14 mouse cellular contexts compared by ENCODE assay signal in the genomic region with DNA sequence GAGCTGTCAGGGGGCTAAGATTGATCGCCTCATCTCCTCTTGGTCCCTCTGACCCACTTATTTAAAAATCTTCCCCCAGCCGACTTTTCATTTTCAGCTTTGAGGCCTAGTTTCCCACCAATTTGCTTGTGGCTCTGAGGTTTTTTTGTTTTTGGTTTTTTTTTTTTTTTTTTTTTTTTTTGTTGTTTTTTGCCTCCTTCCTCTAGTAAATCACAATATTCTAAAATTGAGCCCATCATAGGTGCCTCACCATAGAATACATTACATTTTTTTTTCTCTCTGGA. TPM values are rescaled to one million over a fixed set of nuclear protein-coding genes. Genes with fewer than 3 reads are reported as not detected.
DNase-seq lines count a peak whose midpoint lies in the region; ATAC-seq and TF ChIP-seq lines count a peak whose summit lies in the region.
"Had no signal": no experiment of that assay in that cellular context is flagged by ENCODE, and none has a peak within 500 bp of the region (broad histone marks: within the 10 kb centered on the region; RNA-seq: fewer than 3 reads in every experiment).

A gene (plus strand): TSS at position 185 of the 284 bp plus-strand sequence.

- H3K27me3 ChIP-seq in heart, adult 2 months (ENCODE audit: control insufficient read depth, insufficient read depth, low read length) = peaks cover 12% of the 10 kb centered on the region
- peaks cover 20% of the 10 kb centered on the region for H3K27me3 ChIP-seq in lung, embryonic 16.5 days (ENCODE audit: control insufficient read depth, insufficient read depth, low read depth, low read length)
- H3K27me3 ChIP-seq in hindbrain, embryonic 16.5 days (replicated peaks; ENCODE audit: control insufficient read depth, insufficient read depth, low read length) = peaks cover 21% of the 10 kb centered on the region
- peaks cover 26% of the 10 kb centered on the region for H3K27me3 ChIP-seq in stomach, embryonic 16.5 days (ENCODE audit: control insufficient read depth, insufficient read depth, low read length)

- no peak for TF ChIP-seq POLR2A in heart, adult 2 months (IDR thresholded peaks at IDR 0.05; ENCODE audit: insufficient read depth, low read depth, low read length)

- DNase-seq in heart, adult 2 months = no peak
- no peak for DNase-seq in heart, postnatal 25 days (ENCODE audit: low spot score)
- no peak for DNase-seq in lung, postnatal 10 days
- DNase-seq in layer of hippocampus, adult 11-12 months (ENCODE audit: low spot score) = no peak
- no peak for DNase-seq in urinary bladder, adult 18-20 months (ENCODE audit: low spot score in 2 of 2)
- DNase-seq: cerebellum, postnatal 14 days; right cerebral cortex, adult 18-20 months had no signal

- no peaks in the 10 kb centered on the region for H3K4me1 ChIP-seq in heart, adult 2 months (ENCODE audit: control insufficient read depth, insufficient read depth, low read length)
- H3K4me1 ChIP-seq in lung, embryonic 16.5 days (replicated peaks; ENCODE audit: control insufficient read depth, insufficient read depth, low read length) = peaks cover 31% of the 10 kb centered on the region
- H3K4me1 ChIP-seq in hindbrain, embryonic 16.5 days (ENCODE audit: control insufficient read depth, insufficient read depth, low read depth, low read length) = peaks cover 32% of the 10 kb centered on the region
- H3K4me1 ChIP-seq in stomach, embryonic 16.5 days (ENCODE audit: control insufficient read depth, insufficient read depth, low read length) = peaks cover 44% of the 10 kb centered on the region

- no peaks in the 10 kb centered on the region for H3K79me2 ChIP-seq in heart, adult 2 months (replicated peaks; ENCODE audit: control insufficient read depth, insufficient read depth, low read length)

- H3K4me2 ChIP-seq in lung, embryonic 16.5 days (ENCODE audit: low read depth, low read length) = peak within 1 kb of the TSS; percentile 65
- H3K4me2 ChIP-seq in hindbrain, embryonic 16.5 days (ENCODE audit: low read length) = peak within 1 kb of the TSS; percentile 61
- peak within 1 kb of the TSS; percentile 79 for H3K4me2 ChIP-seq in stomach, embryonic 16.5 days (ENCODE audit: low read depth, low read length)
- H3K4me2 ChIP-seq: forebrain, embryonic 12.5 days; midbrain, embryonic 15.5 days had no signal

- no peaks in the 10 kb centered on the region for H3K9me3 ChIP-seq in lung, embryonic 16.5 days (ENCODE audit: control insufficient read depth, low read length)
- H3K9me3 ChIP-seq in hindbrain, embryonic 16.5 days (ENCODE audit: control insufficient read depth, low read length) = no peaks in the 10 kb centered on the region
- no peaks in the 10 kb centered on the region for H3K9me3 ChIP-seq in stomach, embryonic 16.5 days (replicated peaks; ENCODE audit: control insufficient read depth, low read length)
- H3K9me3 ChIP-seq: forebrain, embryonic 12.5 days; limb, embryonic 15.5 days; midbrain, embryonic 15.5 days had no signal

- H3K36me3 ChIP-seq in heart, adult 2 months (ENCODE audit: control insufficient read depth, insufficient read depth, low read length) = no peaks in the 10 kb centered on the region
- H3K36me3 ChIP-seq in lung, embryonic 16.5 days (ENCODE audit: control insufficient read depth, insufficient read depth, low read length) = no peaks in the 10 kb centered on the region
- H3K36me3 ChIP-seq in hindbrain, embryonic 16.5 days (ENCODE audit: control insufficient read depth, insufficient read depth, low read length) = no peaks in the 10 kb centered on the region
- no peaks in the 10 kb centered on the region for H3K36me3 ChIP-seq in stomach, embryonic 16.5 days (ENCODE audit: control insufficient read depth, insufficient read depth, low read length)
- H3K36me3 ChIP-seq: forebrain, embryonic 12.5 days; limb, embryonic 15.5 days; midbrain, embryonic 15.5 days had no signal

- H3K9ac ChIP-seq in heart, adult 2 months (ENCODE audit: low read depth, low read length) = no peak within 1 kb of the TSS
- H3K9ac ChIP-seq in lung, embryonic 16.5 days (ENCODE audit: low read length) = peak within 1 kb of the TSS; percentile 63
- H3K9ac ChIP-seq in hindbrain, embryonic 16.5 days (ENCODE audit: low read depth, low read length) = peak within 1 kb of the TSS; percentile 24
- H3K9ac ChIP-seq in stomach, embryonic 16.5 days (ENCODE audit: low read length) = peak within 1 kb of the TSS; percentile 88
- H3K9ac ChIP-seq: forebrain, embryonic 12.5 days; limb, embryonic 15.5 days; midbrain, embryonic 15.5 days had no signal

- H3K27ac ChIP-seq in heart, adult 2 months = peak within 1 kb of the TSS; percentile 15; the same call in 1 of the 2 replicates
- H3K27ac ChIP-seq in lung, embryonic 16.5 days (ENCODE audit: low read length) = peak within 1 kb of the TSS; percentile 87
- H3K27ac ChIP-seq in hindbrain, embryonic 16.5 days (ENCODE audit: low read depth, low read length) = peak within 1 kb of the TSS; percentile 97
- H3K27ac ChIP-seq in stomach, embryonic 16.5 days (ENCODE audit: low read length) = peak within 1 kb of the TSS; percentile 98
- H3K27ac ChIP-seq: forebrain, embryonic 12.5 days; midbrain, embryonic 15.5 days had no signal

- no peak within 1 kb of the TSS for H3K4me3 ChIP-seq in heart, adult 2 months
- peak within 1 kb of the TSS; percentile 75 for H3K4me3 ChIP-seq in lung, embryonic 16.5 days (ENCODE audit: low read length)
- peak within 1 kb of the TSS; percentile 57 for H3K4me3 ChIP-seq in hindbrain, embryonic 16.5 days (ENCODE audit: low read length)
- peak within 1 kb of the TSS; percentile 68 for H3K4me3 ChIP-seq in stomach, embryonic 16.5 days (replicated peaks; ENCODE audit: low read length)
- H3K4me3 ChIP-seq: forebrain, embryonic 12.5 days; midbrain, embryonic 15.5 days had no signal

- no peak for TF ChIP-seq CTCF in heart, adult 2 months (IDR thresholded peaks at IDR 0.05)

- no peak for TF ChIP-seq EP300 in heart, adult 2 months (IDR thresholded peaks at IDR 0.05; ENCODE audit: insufficient read depth, low read depth, low read length)

- ATAC-seq in lung, embryonic 16.5 days (ENCODE audit: low read depth) = no peak
- ATAC-seq in hindbrain, embryonic 16.5 days = no peak
- no peak for ATAC-seq in stomach, embryonic 16.5 days (ENCODE audit: insufficient read depth, low FRiP score)
- ATAC-seq: inflammation-experienced regulatory T-cells, adult 6 months; midbrain, embryonic 15.5 days had no signal

- intact Hi-C loops in heart, adult 2 months (cut with DNase I) = loop anchor here (5.0 kb wide), 1 partner anchor 57 kb away; no protein-coding TSS in a partner anchor
- intact Hi-C loops in heart, postnatal 25 days (cut with DNase I) = loop anchor here (5.0 kb wide), 1 partner anchor 33 kb away; a partner anchor contains a TSS

- WGBS in heart, adult 2 months = 53% methylated on average over 2 of the region's 2 CpGs
- WGBS in lung, embryonic 16.5 days = 24% methylated on average over 2 of the region's 2 CpGs
- 6% methylated on average over 2 of the region's 2 CpGs for WGBS in hindbrain, embryonic 16.5 days
- 28% methylated on average over 2 of the region's 2 CpGs for WGBS in stomach, embryonic 16.5 days

RNA-seq across cellular contexts. Expression of the gene that starts here (rescaled TPM):
- total RNA-seq in heart, adult 2 months (2021) = under 1 TPM; 0.23 to 0.68 TPM
- polyA plus RNA-seq in heart, adult 2 months (2012; rRNA removed) = 0.91 and 1.4 TPM in 2 replicates
- 1 to 10 TPM in 1 of 2 experiments, under 1 TPM in 1; 0.81 to 1.3 TPM for total RNA-seq in heart, postnatal 25 days (2021)
- 20.1 and 24.0 TPM in 2 replicates for polyA plus RNA-seq in lung, embryonic 16.5 days (2015; fragmentation: Nextera tagmentation; extraction: Ambion mirVana)
- 20.0 and 20.8 TPM in 2 replicates for polyA plus RNA-seq in hindbrain, embryonic 16.5 days (2015; fragmentation: Nextera tagmentation; extraction: Ambion mirVana)
- polyA plus RNA-seq in stomach, embryonic 16.5 days (2015; fragmentation: Nextera tagmentation; extraction: Ambion mirVana) = 9.1 and 11.5 TPM in 2 replicates
- polyA plus RNA-seq: inflammation-experienced regulatory T-cells, adult 6 months had no signal

Comparison
In these comparisons a context has a peak if more than half of its experiments do, and no peak if none do; other contexts are left out.
1. H3K27ac ChIP-seq: peak in every context shown above with its lines; median percentile 98 in stomach, embryonic 16.5 days; 97 in hindbrain, embryonic 16.5 days; 87 in lung, embryonic 16.5 days; 15 in heart, adult 2 months.